In genomic region chr9:44417156-44417891, GRCm38 (mm10) we compare ENCODE assay signal across 8 mouse cellular contexts. TPM values are rescaled to one million over a fixed set of nuclear protein-coding genes. Genes with fewer than 3 reads are reported as not detected.
DNase-seq lines count a peak whose midpoint lies in the region; ATAC-seq and TF ChIP-seq lines count a peak whose summit lies in the region.

No protein-coding gene starts in this region.

- no peaks in the 10 kb centered on the region for H3K27me3 ChIP-seq in Patski
- no peaks in the 10 kb centered on the region for H3K27me3 ChIP-seq in forebrain, embryonic 16.5 days (replicated peaks; ENCODE audit: control insufficient read depth, insufficient read depth, low read length)

- CTCF ChIA-PET in Patski (lab: Charles Lee) = interaction anchor here (1.8 to 2.1 kb wide), 2 partner anchors 9 to 269 kb away, joined by 6 to 9 read pairs; partner anchors contain the start of gene Trappc4

- peak; percentile 27 for DNase-seq in kidney, adult 9 months
- DNase-seq in kidney, postnatal 14 days = no peak
- DNase-seq in Patski (ENCODE audit: low read depth, low spot score) = no peak
- no peak for DNase-seq in adrenal gland, postnatal 25 days
- DNase-seq in cerebellum, adult 9-11 months = no peak
- no peak for DNase-seq in left cerebral cortex, adult 11 months (ENCODE audit: low spot score)

- in situ Hi-C loops in Patski (cut with MboI; ENCODE audit: low pct_unique_long_range_greater_than_20kb) = no loop called here

- peak overlapping the region; percentile 86 for H3K4me2 ChIP-seq in forebrain, embryonic 16.5 days (ENCODE audit: low read length)

- no peak overlapping the region; the same call in 1 of the 2 replicates for H3K27ac ChIP-seq in forebrain, embryonic 16.5 days (ENCODE audit: low read length)
- H3K27ac ChIP-seq in macrophage = no peak overlapping the region

- H3K36me3 ChIP-seq in forebrain, embryonic 16.5 days (ENCODE audit: control insufficient read depth, insufficient read depth) = peaks cover 11% of the 10 kb centered on the region
- H3K36me3 ChIP-seq in macrophage (ENCODE audit: inconsistent target) = peaks cover 20% of the 10 kb centered on the region; the same call in 1 of the 2 replicates

- peak overlapping the region; percentile 81 for H3K4me3 ChIP-seq in forebrain, embryonic 16.5 days (replicated peaks; ENCODE audit: low read length)
- H3K4me3 ChIP-seq in macrophage (ENCODE audit: inconsistent target) = peak overlapping the region; percentile 65

- ATAC-seq in Patski = peak; percentile 65
- ATAC-seq in forebrain, embryonic 16.5 days = no peak; the same call in none of the 2 replicates

- peak overlapping the region; percentile 82 for H3K9ac ChIP-seq in forebrain, embryonic 16.5 days (replicated peaks; ENCODE audit: low read depth, low read length)

- H3K79me2 ChIP-seq in macrophage (ENCODE audit: inconsistent target) = peaks cover 17% of the 10 kb centered on the region; the same call in 1 of the 2 replicates

- WGBS in forebrain, embryonic 16.5 days = 8% methylated on average over 26 of the region's 26 CpGs
- 6% methylated on average over 26 of the region's 26 CpGs for WGBS in macrophage (ENCODE audit: missing documents)

- no peaks in the 10 kb centered on the region for H3K9me3 ChIP-seq in forebrain, embryonic 16.5 days (ENCODE audit: control insufficient read depth, low read length)

- TF ChIP-seq CTCF in Patski (IDR thresholded peaks at IDR 0.05) = no peak

- POLR2A ChIA-PET in Patski (lab: Charles Lee) = interaction anchor here (0.6 to 1.6 kb wide), 4 partner anchors 8 to 26 kb away, joined by 3 to 11 read pairs (median 4); partner anchors contain the start of gene Trappc4

- H3K4me1 ChIP-seq in forebrain, embryonic 16.5 days (replicated peaks; ENCODE audit: control insufficient read depth, insufficient read depth, low read length) = peaks cover 11% of the 10 kb centered on the region

RNA-seq across cellular contexts. Expression of gene Ccdc84, which starts 1.0 kb away (rescaled TPM):
- polyA plus RNA-seq in Patski (2021) (30.5 TPM), macrophage (2018) (10.3 to 20.3 TPM (median 11.3 TPM) in 3 replicates)
- polyA plus RNA-seq in forebrain, embryonic 16.5 days (2015; fragmentation: Nextera tagmentation; extraction: Ambion mirVana) = 36.8 and 41.1 TPM in 2 replicates
- total RNA-seq in macrophage (2018; cell fraction: chromatin; rRNA removed) = 100 to 1,000 TPM in 13 of 26 experiments, 10 to 100 TPM in 13; 44.0 to 155 (median 99.5) TPM
- total RNA-seq in macrophage (2018; cell fraction: cytosol; rRNA removed) = 10 to 100 TPM in 8 of 26 experiments, 1 to 10 TPM in 18; 4.7 to 13.4 (median 8.7) TPM
- 100 to 1,000 TPM in 4 of 26 experiments, 10 to 100 TPM in 22; 27.7 to 112 (median 65.8) TPM for total RNA-seq in macrophage (2018; cell fraction: nucleus; rRNA removed)
- 20.4 and 21.9 TPM in 2 replicates for total RNA-seq in adrenal gland, postnatal 25 days (2021)

RNA-seq across cellular contexts. Expression of gene Trappc4, which starts 9.9 kb away (rescaled TPM):
- 66.3 TPM for polyA plus RNA-seq in Patski (2021)
- polyA plus RNA-seq in forebrain, embryonic 16.5 days (2015; fragmentation: Nextera tagmentation; extraction: Ambion mirVana) = 322 and 334 TPM in 2 replicates
- 10 to 100 TPM in 25 of 26 experiments, 1 to 10 TPM in 1; 9.0 to 65.0 (median 30.3) TPM for total RNA-seq in macrophage (2018; cell fraction: chromatin; rRNA removed)
- 10 to 100 TPM; 55.8 to 78.6 (median 65.6) TPM for total RNA-seq in macrophage (2018; cell fraction: cytosol; rRNA removed)
- 10 to 100 TPM; 21.6 to 71.3 (median 44.7) TPM for total RNA-seq in macrophage (2018; cell fraction: nucleus; rRNA removed)
- 45.6 to 95.6 TPM (median 69.5 TPM) in 3 replicates for polyA plus RNA-seq in macrophage (2018)
- total RNA-seq in adrenal gland, postnatal 25 days (2021) = 89.7 and 92.0 TPM in 2 replicates

RNA-seq across cellular contexts. Expression of gene Rps25, which starts 10.4 kb away (rescaled TPM):
- 764 TPM for polyA plus RNA-seq in Patski (2021)
- 901 and 949 TPM in 2 replicates for polyA plus RNA-seq in forebrain, embryonic 16.5 days (2015; fragmentation: Nextera tagmentation; extraction: Ambion mirVana)
- total RNA-seq in macrophage (2018; cell fraction: chromatin; rRNA removed) = 100 to 1,000 TPM in 7 of 26 experiments, 10 to 100 TPM in 19; 48.2 to 259 (median 88.5) TPM
- 1,000 to 10,000 TPM in 13 of 26 experiments, 100 to 1,000 TPM in 13; 651 to 1,678 (median 1,040) TPM for total RNA-seq in macrophage (2018; cell fraction: cytosol; rRNA removed)
- total RNA-seq in macrophage (2018; cell fraction: nucleus; rRNA removed) = 100 to 1,000 TPM in 25 of 26 experiments, 10 to 100 TPM in 1; 73.3 to 248 (median 137) TPM
- 1,052 to 1,678 TPM (median 1,580 TPM) in 3 replicates for polyA plus RNA-seq in macrophage (2018)
- total RNA-seq in adrenal gland, postnatal 25 days (2021) = 1,083 and 1,176 TPM in 2 replicates

RNA-seq across cellular contexts. Expression of gene Slc37a4, which starts 20.7 kb away (rescaled TPM):
- polyA plus RNA-seq in Patski (2021) (28.7 TPM), macrophage (2018) (4.7 to 13.1 TPM (median 12.6 TPM) in 3 replicates)
- 38.4 and 41.6 TPM in 2 replicates for polyA plus RNA-seq in forebrain, embryonic 16.5 days (2015; fragmentation: Nextera tagmentation; extraction: Ambion mirVana)
- 10 to 100 TPM in 10 of 26 experiments, 1 to 10 TPM in 16; 1.3 to 16.5 (median 5.8) TPM for total RNA-seq in macrophage (2018; cell fraction: chromatin; rRNA removed)
- total RNA-seq in macrophage (2018; cell fraction: cytosol; rRNA removed) = 10 to 100 TPM in 11 of 26 experiments, 1 to 10 TPM in 15; 6.0 to 14.3 (median 9.6) TPM
- total RNA-seq in macrophage (2018; cell fraction: nucleus; rRNA removed) = 10 to 100 TPM in 15 of 26 experiments, 1 to 10 TPM in 11; 2.0 to 25.0 (median 10.6) TPM
- total RNA-seq in adrenal gland, postnatal 25 days (2021) = 21.4 and 27.1 TPM in 2 replicates

RNA-seq across cellular contexts. Expression of gene Foxr1, which starts 23.6 kb away (rescaled TPM):
- polyA plus RNA-seq in Patski (2021) = not detected
- not detected in 2 replicates for polyA plus RNA-seq in forebrain, embryonic 16.5 days (2015; fragmentation: Nextera tagmentation; extraction: Ambion mirVana)
- total RNA-seq in macrophage (2018; cell fraction: chromatin; rRNA removed) = not detected
- not detected for total RNA-seq in macrophage (2018; cell fraction: cytosol; rRNA removed)
- not detected for total RNA-seq in macrophage (2018; cell fraction: nucleus; rRNA removed)
- not detected in 3 replicates for polyA plus RNA-seq in macrophage (2018)
- not detected in 2 replicates for total RNA-seq in adrenal gland, postnatal 25 days (2021)
